Mouse (Mus musculus) B cell, adult 2 months (primary cell): ENCODE data around the gene Pde6d.

Source experiments
- DNase-seq, 2 experiments: peaks; one replicate each; pipeline ENCODE4 v3.0.0; 2022

Gene Pde6d

DNA sequence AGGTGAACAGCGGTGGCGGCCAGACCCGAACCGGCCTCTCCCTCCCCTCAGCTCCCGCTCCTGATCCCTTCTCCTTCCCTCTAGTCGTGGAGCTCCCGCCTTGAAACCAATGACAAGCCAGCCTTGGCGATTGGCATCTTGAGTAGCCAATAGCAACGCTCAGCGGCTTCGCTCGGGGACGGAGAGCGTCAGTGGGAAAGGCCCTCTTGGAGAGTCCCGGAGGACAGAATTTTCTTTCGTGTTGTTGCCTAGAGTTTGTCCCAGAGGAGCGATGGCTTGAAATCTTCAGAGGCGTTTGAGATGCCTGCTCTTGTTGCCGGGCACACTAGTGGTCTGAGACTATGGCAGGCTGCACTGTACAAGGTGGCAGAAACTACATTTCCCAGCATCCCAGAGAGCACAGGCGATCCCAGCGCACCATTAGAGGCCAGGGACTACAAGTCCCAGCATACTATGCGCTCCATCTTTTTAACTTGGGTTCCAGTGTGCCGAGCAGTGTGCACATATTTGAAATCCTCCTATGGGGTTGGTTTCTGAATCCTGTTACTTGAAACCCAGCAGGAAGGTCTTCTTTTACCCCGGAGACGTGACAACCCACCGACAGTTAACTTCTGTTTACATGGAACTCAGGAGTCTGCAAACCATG is at the start of gene Pde6d, which contains the start of gene Cops7b:
Pde6d (minus strand) TSS at position 179 of the 646 bp plus-strand sequence.
Cops7b (plus strand) TSS at position 454 of the 646 bp plus-strand sequence.
- DNase-seq: peak; percentile 86 to 87

DNA sequence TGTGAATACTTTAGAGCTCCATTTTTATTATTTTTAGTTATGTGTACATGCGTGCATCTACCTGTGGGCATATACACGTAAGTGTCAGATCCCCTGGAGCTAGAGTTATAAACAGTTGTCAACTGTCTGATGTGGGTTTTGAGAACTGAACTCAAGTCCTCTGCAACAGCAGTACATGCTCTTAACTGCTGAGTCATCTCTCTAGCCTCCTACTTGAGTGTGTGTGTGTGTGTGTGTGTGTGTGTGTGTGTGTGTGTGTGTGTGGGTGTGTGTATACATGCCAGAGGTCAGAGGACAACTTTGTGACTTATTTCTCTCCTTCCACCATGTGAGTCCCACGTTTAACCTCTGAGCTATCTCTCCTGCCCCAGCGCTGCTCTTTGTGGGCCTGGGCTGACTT is 48.1 kb upstream of the Pde6d start:
- DNase-seq: no peak

DNA sequence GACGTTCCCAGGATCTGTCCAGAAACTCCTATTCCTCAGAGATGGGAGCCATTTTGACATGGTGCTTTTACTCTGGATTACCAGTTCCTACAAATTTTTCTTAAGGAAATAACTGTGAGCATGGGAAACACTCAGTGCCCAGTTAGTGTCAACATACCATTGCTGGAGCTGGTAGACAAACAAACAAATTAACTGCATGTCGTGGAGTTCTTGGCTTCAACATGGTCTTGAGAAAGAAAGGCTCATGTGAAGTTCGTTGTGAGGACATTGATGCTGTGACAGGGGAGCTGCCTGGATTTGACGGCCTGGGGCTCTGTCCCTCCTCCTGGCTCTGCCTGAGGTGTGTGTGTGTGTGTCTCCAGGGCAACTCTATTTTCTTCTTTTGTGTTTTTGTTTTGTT is 47.5 kb upstream of the Pde6d start:
- no peak for DNase-seq

DNA sequence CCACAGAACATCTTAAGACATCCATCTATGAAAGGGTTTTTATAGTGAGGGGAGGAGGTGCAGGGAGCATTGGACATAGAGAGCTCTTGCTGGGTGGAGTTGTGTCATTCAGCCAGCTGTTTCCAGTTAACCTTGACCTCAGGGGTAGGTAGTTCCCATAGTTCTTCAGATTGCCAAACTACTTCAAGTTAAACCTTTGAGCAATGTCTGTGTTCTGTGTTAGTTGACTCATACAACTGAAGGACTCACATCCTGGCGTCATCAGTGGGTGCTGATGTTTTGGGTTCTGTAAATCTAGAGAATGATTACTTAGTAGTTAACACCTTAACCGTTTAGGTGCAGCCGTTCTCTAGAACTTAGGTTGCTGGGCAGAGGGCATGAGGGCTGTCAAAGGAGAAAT is 45.8 kb upstream of the Pde6d start:
- DNase-seq: no peak

DNA sequence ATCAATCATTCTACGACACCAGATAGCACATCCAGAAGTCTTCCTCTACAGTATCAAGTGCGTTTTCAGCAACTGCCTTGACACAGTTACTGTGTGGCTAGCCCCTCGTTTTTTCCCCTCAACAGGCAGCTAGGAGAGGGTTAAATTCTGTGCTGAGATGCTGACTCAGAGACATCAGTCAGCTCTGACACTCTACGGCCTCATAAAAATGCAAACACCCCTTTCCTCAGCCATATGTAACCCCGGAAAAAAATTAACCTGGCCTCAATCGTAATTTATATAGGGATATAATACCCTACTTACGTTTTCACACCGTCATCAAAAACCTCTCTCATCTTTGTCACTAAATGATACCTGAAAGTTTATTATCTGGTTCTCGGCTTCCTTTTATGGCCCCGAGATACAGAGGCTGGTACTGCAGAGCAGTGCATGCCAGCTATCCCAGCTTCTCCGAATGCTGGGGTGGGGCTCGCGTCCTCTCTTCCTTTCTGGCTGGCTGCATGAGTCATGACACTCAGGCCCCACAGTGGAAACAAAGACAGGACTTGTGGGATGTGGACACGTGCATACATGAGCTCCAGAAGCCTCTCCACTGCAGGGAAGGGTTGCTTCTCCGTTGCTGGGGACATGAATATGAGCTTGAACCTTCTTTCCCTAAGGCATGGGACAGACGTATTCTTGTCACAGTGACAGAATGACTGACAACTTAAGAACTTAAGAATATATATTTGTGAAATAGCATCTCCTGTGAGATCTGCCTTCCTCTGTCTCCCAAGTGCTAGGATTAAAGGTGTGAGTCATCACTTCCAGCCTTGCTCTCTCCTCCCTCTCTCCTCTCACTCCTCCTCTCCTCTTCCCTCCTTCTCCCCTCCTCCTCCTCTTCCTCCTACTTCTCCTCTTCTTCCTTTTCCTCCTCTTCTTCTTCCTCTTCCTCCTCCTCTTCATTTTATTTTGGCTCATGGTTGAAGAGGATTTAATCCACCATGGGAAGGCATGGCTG is 40.9 kb upstream of the Pde6d start:
- no peak for DNase-seq

DNA sequence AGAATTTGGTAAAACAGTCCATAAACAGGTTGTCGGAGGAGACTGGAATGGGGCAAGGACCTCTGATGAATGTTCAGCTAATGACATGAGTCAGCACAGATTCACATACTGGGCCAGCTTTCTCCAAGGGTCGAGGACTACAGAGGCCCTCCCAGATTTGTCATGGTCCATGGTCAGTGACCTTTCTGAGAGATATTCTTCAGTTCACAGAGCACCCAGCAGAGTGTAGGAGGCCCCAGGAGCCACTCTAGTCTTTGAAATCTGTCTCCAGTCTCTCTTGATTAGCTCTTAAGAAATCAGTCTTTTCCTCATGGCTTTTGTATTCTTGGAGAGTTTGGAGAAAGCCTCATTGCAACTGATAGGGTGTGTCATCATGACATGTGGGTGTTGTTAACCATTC is 39.9 kb upstream of the Pde6d start:
- no peak for DNase-seq

DNA sequence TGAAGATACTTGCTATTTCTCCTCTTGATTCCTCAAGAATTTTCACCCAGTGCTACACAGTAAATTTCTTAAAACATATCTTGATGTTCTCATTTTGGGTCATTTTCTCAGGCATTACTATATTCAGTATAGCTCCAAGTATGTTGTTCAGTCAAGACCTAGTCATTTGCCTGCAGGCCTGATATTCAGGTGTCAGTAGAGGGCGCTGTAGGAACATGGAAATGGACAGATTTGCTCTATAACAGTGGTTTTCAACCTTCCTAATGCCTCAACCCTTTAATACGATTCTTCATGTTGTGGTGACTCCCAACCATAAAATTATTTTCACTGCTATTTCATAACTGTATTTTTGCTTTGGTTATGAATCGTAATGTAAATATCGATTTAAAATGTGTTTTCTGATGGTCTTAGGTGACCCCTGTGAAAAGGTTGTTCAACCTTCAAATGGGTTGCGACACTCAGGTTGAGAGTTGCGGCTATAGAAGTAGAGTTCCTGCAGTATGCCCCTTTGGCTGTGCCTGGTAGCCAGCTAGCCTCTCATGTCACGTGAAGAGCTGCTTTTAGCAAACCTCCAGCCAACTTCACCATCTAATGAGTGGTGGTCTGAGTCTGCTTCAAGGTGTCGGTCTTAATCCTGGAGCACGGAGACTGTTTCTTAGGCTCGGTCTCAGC is 36.2 kb upstream of the Pde6d start:
- DNase-seq: peak; percentile 63 to 66

DNA sequence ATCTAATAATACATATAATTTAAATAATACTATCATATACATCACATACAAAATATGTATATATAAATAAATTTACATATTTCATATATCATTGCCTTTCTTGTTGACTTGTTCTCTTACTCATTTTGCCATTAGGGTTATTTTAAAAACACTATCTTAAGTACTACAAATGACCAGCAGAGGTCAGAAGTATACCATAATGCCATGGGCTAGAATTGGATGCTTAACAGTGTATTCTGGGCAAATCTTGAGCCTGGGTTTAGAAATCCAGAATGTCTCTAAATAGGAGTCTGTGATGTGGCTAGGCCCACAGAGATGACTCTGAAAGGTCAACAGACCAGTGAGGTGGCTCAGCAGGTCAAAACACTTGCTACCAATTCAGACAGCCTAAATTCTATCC is 31.8 kb upstream of the Pde6d start:
- peak in 1 of 2 experiments; percentile 8 for DNase-seq

DNA sequence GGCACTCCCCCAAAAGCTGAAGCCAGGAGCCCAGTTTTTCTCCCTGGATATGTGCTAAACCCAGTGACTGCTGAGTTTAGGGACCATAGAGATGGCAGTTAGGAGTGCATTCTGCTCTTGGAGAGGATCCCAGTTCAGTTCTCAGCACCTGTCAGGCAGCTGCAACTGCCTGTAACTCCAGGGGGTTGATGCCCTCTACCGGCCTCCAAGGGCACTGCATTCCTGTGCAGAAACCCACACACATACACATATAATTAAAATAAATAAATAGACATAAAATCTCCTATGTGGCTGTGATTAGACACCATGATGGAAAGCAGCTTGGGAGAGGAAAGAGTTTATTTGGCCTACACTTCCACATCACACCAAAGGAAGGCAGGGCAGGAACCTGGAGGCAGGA is 29.7 kb upstream of the Pde6d start:
- DNase-seq: no peak

DNA sequence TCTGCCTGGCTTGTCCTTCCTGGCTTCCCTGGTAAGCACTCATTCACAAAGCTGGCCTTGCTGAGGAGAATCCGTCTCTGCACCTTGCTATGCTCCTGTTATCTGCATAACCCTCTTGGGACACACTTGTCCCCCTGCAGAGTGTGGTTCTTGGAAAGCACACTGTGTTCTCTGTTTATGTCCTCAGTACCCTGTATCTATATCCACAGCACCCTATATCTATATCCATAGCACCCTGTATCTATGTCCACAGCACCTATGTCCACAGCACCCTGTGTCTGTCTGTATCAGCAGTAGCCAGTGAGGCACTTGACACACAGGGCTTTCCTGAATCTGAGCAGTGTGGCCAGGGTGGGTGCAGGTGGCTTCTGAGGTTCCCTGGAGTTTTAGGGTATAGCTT is 28.5 kb upstream of the Pde6d start:
- no peak for DNase-seq

DNA sequence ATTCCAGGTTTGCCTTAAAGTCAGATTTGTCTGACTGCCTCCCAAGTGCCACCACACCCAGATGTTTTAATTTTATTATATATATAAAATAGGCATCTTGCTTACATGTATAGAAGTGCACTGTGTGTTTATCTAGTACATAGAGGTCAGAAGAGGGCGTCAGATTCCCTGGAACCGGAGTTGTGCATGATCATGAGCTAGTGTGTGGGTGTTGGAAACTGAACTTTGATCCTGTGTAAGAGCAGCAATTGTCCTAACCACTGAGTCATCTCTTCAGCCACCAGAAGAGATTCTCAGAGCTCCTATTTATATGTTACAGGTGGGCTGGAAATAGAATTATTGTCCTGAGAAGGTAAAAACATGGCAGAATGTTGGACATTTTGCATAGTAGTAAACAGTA is 17.7 kb upstream of the Pde6d start:
- DNase-seq: no peak

DNA sequence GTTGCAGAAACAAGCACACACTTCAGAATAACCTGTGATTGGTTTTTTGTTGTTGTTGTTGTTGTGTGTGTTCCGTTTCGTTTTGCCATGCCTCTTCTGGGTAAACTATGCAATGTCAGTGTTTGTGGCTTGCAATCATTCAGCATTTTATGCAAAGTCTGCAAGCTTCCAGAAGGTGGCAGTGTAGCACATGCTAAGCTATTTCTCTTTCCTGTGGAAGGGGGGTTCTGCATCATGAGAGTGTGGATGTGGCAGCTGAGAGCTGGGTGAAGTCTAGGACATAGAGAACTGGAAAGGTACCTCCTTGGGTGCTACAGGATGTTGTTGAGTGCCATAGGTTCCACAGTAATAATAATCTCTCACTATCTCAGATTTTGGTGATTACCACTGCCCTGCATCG is 16.1 kb upstream of the Pde6d start:
- DNase-seq: peak; percentile 24 to 25

DNA sequence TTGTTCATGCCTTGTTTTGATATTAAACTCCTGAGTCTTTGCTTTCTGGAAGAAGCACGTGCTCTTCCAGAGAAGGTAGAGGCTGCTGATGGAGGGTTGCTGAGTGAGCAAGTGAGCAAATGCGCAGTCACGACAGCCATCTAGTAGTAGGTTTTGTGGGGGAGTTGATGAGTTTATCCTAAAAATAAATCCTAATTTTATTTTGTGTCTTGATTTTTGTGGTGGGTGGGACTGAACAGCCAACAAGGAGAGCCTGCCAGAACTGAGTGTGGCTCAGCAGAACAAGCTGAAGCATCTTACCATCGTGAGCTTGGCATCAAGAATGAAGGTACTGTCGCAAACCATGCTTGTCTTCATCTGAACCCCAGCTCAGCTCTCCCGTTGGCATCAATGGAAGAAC is 14.1 kb upstream of the Pde6d start:
- DNase-seq: no peak

DNA sequence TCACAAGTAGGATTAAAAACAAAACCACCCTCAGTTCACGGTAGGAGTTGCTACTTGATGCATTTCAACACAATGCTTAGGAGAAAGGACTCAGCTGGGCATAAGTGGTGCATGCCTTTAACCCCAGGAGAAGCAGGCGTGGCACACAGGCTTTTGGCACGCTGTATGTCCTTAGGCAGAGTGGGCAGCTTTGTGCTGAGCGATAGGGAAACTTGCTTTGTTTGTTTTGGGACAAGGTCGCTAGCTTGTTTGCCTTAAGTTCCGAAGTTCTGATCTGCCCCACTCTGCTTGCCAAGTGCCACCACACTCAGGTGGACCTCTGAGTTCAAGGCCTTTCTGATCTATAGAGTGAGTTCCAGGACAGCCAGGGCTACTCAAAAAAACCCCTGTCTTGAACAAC is 12.9 kb upstream of the Pde6d start:
- DNase-seq: no peak

DNA sequence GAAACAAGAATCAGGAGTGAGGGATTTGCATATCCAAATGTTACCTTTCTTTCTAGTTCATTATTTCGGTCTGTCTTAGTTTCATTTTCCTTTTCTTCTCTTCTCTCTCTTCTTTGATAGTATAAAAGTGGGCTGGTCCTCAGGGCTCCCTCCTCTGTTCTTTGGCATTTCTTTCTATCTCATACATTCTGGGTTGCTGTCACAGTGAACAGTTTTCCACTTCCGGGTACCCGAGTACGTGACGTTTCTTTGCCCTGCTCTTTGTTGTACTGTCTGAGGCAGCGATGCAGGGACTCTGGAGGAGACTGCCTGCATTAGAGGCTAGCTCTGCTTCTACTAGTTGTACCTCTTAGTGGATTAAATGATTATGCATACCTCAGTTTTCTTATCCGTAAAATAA is 12.1 kb upstream of the Pde6d start:
- DNase-seq: no peak

DNA sequence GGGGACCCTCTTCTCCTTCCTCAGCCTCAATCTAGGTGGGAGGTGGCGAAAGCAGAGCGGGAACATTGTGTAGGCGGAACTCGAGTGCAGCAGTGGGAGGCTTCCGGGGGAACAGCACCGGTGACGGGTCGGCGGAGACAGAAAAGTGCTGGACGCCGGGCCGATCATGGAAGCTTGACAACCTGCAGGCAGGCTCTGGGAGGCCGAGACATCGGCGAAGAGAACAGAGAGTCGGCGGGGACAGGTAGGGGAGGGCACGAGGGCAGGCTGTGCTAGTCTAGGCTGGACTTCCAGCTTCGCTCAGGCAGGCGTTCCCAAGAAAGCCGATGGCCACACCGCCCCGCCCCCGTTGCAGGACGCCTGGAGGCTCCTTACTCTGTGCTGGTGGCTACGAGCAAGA is 4.6 kb upstream of the Pde6d start:
- peak; percentile 86 to 87 for DNase-seq

DNA sequence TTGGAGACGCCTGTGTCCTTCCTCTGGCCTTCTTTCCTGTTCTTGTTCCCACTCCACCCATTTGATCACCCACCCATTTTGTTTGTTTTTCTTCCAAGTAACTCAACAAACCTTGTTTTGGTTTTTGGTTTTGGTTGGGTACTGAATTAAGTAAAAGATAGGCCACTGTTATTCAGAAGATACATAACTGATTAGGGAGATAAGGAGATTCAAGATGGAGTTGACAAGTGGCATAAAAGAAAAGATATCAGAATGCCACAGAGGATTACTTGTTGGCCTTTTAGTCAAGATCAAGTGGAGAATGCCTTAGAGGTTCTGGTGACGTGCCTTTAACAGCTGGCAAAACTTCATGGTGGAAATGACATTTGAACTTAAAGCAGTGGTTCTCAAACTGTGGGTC is 1.3 kb upstream of the Pde6d start:
- no peak for DNase-seq

DNA sequence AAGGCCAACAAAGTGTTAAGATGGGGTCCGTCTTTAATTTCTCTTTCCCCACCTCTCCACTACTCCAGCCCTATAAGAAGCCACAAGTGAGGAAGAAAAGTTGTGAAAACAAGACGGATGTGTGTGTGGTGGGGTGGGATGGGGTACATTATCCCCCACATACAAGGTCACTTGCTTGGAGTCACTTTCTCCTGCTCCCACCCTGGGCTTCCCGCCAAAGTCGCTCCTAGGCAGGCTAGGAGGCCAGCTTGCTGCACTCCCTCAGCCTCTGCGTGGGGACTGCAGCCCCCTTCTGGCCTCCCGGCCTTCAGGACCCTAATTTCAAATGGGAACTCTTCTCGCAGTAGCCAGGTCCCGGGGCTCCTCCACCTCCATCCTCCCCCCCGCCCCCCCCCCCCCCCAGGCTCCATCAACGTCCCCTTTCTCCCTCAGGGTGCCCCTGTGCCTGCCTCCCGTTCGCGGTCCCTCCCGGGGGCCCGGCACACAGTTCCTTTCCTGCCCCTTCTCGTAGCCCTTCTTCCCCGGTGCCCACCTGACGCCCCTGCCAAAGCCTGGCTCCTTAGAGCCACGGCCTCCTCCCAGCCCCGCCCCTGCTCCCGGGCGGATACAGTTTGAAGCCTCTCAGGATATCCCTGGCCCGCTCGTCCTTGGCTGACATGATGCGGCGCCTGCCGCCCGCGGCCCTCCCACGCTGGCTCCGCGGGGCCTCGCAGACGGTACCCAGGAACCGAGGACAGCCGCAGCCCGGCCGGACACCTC is 558 bp downstream of the Pde6d start:
- DNase-seq: peak in 1 of 2 experiments; percentile 8

DNA sequence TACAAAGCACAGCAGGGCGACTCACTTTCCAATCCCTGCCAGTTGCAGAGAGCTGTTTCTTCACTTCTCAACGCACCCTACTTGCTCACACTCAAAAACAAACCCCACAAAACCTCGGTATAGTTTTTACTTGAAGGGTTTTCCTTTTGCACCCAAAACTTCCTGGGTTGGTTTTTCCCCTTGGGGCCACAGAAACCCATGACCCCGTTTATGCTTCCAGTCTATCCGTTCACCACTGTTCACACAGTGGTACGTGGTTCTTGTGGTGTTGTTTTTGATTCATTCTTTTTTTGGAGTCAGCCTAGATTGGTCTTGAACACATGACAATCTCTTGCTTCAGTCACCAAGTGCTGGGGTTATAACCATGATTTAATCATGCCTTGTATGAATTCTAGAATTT is 2.0 kb downstream of the Pde6d start:
- DNase-seq: no peak

DNA sequence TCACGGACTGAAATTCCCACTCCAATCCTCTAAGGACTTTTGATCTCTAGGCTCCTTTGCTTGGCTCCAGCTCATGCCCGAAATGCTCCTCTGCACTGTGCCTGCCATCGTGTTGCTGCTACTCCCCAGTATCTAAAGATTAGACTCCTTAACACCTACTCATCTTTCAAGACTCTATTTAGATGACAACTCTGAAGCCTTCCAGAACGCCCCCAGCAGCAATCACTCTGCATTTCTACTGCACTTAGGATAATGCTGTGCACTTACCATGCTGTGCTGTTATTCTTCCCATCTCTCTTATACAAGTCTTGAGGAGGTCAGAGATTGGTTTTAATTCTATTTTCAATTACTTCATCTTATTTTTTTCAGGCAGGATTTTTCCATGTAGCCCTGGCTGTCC is 10.5 kb downstream of the Pde6d start:
- DNase-seq: no peak

DNA sequence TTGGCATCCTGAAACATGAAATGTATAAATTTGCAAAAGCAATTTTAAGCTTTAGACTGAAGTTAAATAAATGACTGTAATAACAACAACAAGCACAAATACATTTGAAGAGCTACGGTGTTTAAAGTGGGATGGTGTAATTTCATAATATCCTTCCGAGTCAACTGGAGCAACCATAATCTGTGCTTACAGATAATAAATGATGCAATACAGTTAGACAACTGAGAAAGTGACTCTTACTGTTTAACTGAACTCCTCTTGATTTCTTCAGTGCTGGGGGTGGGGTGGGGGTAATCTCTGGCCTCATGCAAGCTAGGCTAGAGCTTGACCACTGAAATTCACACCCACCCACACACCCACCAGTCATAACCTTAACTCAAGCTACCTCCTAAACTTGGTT is 11.0 kb downstream of the Pde6d start:
- no peak for DNase-seq

DNA sequence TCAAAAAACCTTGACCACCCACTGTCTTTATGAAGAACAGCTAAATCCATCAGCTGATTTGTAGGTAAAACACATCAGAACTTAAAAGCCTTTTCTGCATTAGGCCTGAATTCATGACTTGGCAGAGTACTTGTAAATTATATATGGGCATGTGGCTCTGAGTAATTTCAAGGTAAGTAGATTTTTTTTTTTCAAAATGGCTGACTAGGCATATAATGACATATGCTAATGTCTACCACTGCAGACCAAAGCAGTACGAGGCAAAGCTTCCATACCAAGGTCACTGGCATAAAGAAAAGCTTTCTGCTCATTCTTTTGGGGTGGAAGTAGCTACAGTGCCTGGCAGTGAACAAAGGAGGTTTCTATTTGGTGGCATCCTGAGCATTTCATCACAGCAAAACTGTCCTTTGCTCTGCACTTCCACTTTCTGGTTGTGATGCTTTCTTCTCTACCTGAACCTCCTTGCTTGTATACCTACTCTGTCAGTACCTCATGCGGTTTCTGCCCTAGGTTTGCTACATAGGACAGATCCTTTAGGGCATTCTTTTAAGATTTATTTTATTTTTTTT is 13.1 kb downstream of the Pde6d start:
- DNase-seq: no peak

DNA sequence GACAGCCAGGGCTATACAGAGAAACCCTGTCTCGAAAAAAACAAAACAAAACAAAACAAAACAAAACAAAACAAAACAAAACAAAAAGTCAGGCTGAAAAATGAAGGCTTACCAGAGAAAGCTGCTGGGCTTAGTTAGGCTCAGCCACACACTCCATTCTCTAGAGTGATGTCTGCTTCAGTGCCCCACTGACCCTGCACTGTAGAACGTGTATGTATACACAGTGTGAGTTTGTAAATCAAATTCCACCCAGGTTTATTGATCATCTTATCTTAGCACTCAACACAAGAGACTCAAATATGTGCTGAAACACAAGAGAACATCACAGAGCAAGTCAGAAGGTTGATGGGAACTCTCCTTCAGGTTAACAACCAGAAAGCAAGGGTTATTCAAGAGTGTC is 14.0 kb downstream of the Pde6d start:
- no peak for DNase-seq
